9 mouse cellular contexts compared by ENCODE assay signal in genomic region chr16:5136505-5136904, GRCm38 (mm10). TPM values are rescaled to one million over a fixed set of nuclear protein-coding genes. Genes with fewer than 3 reads are reported as not detected.
A peak's percentile ranks its signal among the peaks of the same experiment; 100 is the strongest.
DNase-seq lines count a peak whose midpoint lies in the region; ATAC-seq and TF ChIP-seq lines count a peak whose summit lies in the region.
"Had no signal": no experiment of that assay in that cellular context is flagged by ENCODE, and none has a peak within 500 bp of the region (broad histone marks: within the 10 kb centered on the region; RNA-seq: fewer than 3 reads in every experiment).

No protein-coding gene starts in this region.

- TF ChIP-seq CTCF in liver, adult 2 months (IDR thresholded peaks at IDR 0.05; ENCODE audit: low read depth, low read length), result no peak

- no peaks in the 10 kb centered on the region for H3K36me3 ChIP-seq in liver, adult 2 months (ENCODE audit: control insufficient read depth, insufficient read depth, low read length)
- H3K36me3 ChIP-seq in stomach, embryonic 14.5 days (ENCODE audit: control insufficient read depth, insufficient read depth, low read length), result no peaks in the 10 kb centered on the region
- no peaks in the 10 kb centered on the region for H3K36me3 ChIP-seq in forebrain, embryonic 16.5 days (ENCODE audit: control insufficient read depth, insufficient read depth)
- no peaks in the 10 kb centered on the region for H3K36me3 ChIP-seq in forebrain, embryonic 12.5 days (replicated peaks)
- H3K36me3 ChIP-seq in midbrain, embryonic 10.5 days, result no peaks in the 10 kb centered on the region
- H3K36me3 ChIP-seq: midbrain, embryonic 12.5 days had no signal

- no peak overlapping the region for H3K4me2 ChIP-seq in stomach, embryonic 14.5 days (replicated peaks; ENCODE audit: low read depth, low read length)
- H3K4me2 ChIP-seq in forebrain, embryonic 16.5 days (ENCODE audit: low read length), result no peak overlapping the region
- no peak overlapping the region for H3K4me2 ChIP-seq in forebrain, embryonic 12.5 days
- H3K4me2 ChIP-seq: midbrain, embryonic 12.5 days had no signal

- ATAC-seq in stomach, embryonic 14.5 days (ENCODE audit: insufficient number of reproducible peaks, insufficient read depth, low FRiP score, low read depth), result peak; percentile 73
- no peak for ATAC-seq in forebrain, embryonic 16.5 days
- ATAC-seq in forebrain, embryonic 12.5 days (ENCODE audit: low FRiP score), result no peak

- no peaks in the 10 kb centered on the region for H3K27me3 ChIP-seq in liver, adult 2 months (ENCODE audit: control insufficient read depth, insufficient read depth, low read length)
- peaks cover 20% of the 10 kb centered on the region for H3K27me3 ChIP-seq in stomach, embryonic 14.5 days (ENCODE audit: control insufficient read depth, insufficient read depth, low read length)
- H3K27me3 ChIP-seq in forebrain, embryonic 16.5 days (replicated peaks; ENCODE audit: control insufficient read depth, insufficient read depth, low read length), result peaks cover 24% of the 10 kb centered on the region
- peaks cover 38% of the 10 kb centered on the region for H3K27me3 ChIP-seq in forebrain, embryonic 12.5 days
- peaks cover 45% of the 10 kb centered on the region for H3K27me3 ChIP-seq in midbrain, embryonic 10.5 days (ENCODE audit: low read depth, poor library complexity, severe bottlenecking)

- WGBS in liver, adult 2 months, result 13% methylated on average over 4 of the region's 4 CpGs
- WGBS in stomach, embryonic 14.5 days, result 21% methylated on average over 4 of the region's 4 CpGs
- 41% methylated on average over 3 of the region's 4 CpGs for WGBS in forebrain, embryonic 16.5 days
- 36% methylated on average over 4 of the region's 4 CpGs for WGBS in forebrain, embryonic 12.5 days
- 16% methylated on average over 4 of the region's 4 CpGs for WGBS in midbrain, embryonic 10.5 days

- DNase-seq in liver, adult 2 months (ENCODE audit: extremely low read depth, low read depth, low spot score), result peak; percentile 99
- no peak for DNase-seq in liver
- DNase-seq in gonadal fat pad, adult 2 months (ENCODE audit: low read depth), result peak; percentile 60
- peak; percentile 57 for DNase-seq in kidney, postnatal 10 days
- no peak for DNase-seq in midbrain, embryonic 10.5 days (ENCODE audit: low spot score)

- peak overlapping the region; percentile 80 for H3K27ac ChIP-seq in liver, adult 2 months (replicated peaks; ENCODE audit: insufficient read depth, low read depth, low read length)
- H3K27ac ChIP-seq in stomach, embryonic 14.5 days (ENCODE audit: low read length), result peak overlapping the region; percentile 88
- H3K27ac ChIP-seq in forebrain, embryonic 16.5 days (ENCODE audit: low read length), result no peak overlapping the region
- H3K27ac ChIP-seq in forebrain, embryonic 12.5 days, result no peak overlapping the region
- H3K27ac ChIP-seq in midbrain, embryonic 10.5 days (replicated peaks), result no peak overlapping the region
- H3K27ac ChIP-seq: midbrain, embryonic 12.5 days had no signal

- H3K9me3 ChIP-seq in stomach, embryonic 14.5 days (ENCODE audit: control insufficient read depth, low read depth, low read length), result no peaks in the 10 kb centered on the region
- H3K9me3 ChIP-seq in forebrain, embryonic 16.5 days (ENCODE audit: control insufficient read depth, low read length), result no peaks in the 10 kb centered on the region
- H3K9me3 ChIP-seq in forebrain, embryonic 12.5 days, result no peaks in the 10 kb centered on the region
- no peaks in the 10 kb centered on the region for H3K9me3 ChIP-seq in midbrain, embryonic 10.5 days (replicated peaks)
- H3K9me3 ChIP-seq: midbrain, embryonic 12.5 days had no signal

- 0 out of 2 replicates have a peak, but pooled peaks have one; percentile 10 for TF ChIP-seq POLR2A in liver, adult 2 months (IDR thresholded peaks at IDR 0.05; ENCODE audit: extremely low read depth, insufficient read depth, low read length)

- H3K9ac ChIP-seq in liver, adult 2 months (ENCODE audit: low read depth, low read length), result no peak overlapping the region
- H3K9ac ChIP-seq in stomach, embryonic 14.5 days (replicated peaks; ENCODE audit: low read depth, low read length), result no peak overlapping the region
- no peak overlapping the region for H3K9ac ChIP-seq in forebrain, embryonic 16.5 days (replicated peaks; ENCODE audit: low read depth, low read length)
- H3K9ac ChIP-seq in forebrain, embryonic 12.5 days, result no peak overlapping the region
- H3K9ac ChIP-seq: midbrain, embryonic 12.5 days had no signal

- peaks cover 31% of the 10 kb centered on the region for H3K4me1 ChIP-seq in liver, adult 2 months (ENCODE audit: control insufficient read depth, insufficient read depth, low read length)
- H3K4me1 ChIP-seq in stomach, embryonic 14.5 days (ENCODE audit: control insufficient read depth, insufficient read depth, low read length), result no peaks in the 10 kb centered on the region; the same call in 1 of the 2 replicates
- H3K4me1 ChIP-seq in forebrain, embryonic 16.5 days (replicated peaks; ENCODE audit: control insufficient read depth, insufficient read depth, low read length), result peaks cover 6% of the 10 kb centered on the region
- H3K4me1 ChIP-seq in forebrain, embryonic 12.5 days, result peaks cover 8% of the 10 kb centered on the region
- H3K4me1 ChIP-seq in midbrain, embryonic 10.5 days, result peaks cover 29% of the 10 kb centered on the region

- no peak overlapping the region for H3K4me3 ChIP-seq in liver, adult 2 months (ENCODE audit: insufficient read depth, low read depth, low read length)
- no peak overlapping the region for H3K4me3 ChIP-seq in stomach, embryonic 14.5 days (ENCODE audit: low read depth, low read length)
- H3K4me3 ChIP-seq in forebrain, embryonic 16.5 days (replicated peaks; ENCODE audit: low read length), result no peak overlapping the region
- H3K4me3 ChIP-seq in forebrain, embryonic 12.5 days (replicated peaks), result no peak overlapping the region
- no peak overlapping the region for H3K4me3 ChIP-seq in midbrain, embryonic 10.5 days
- H3K4me3 ChIP-seq: midbrain, embryonic 12.5 days had no signal

- no peaks in the 10 kb centered on the region for H3K79me2 ChIP-seq in liver, adult 2 months (ENCODE audit: control insufficient read depth, insufficient read depth, low read length)

RNA-seq across cellular contexts. Expression of gene Ppl, which starts 4.3 kb away (rescaled TPM):
- 9.4 and 10.2 TPM in 2 replicates for total RNA-seq in liver, adult 2 months (2014; rRNA removed)
- polyA plus RNA-seq in liver, adult 2 months (2012; rRNA removed), result 3.3 and 3.6 TPM in 2 replicates
- polyA plus RNA-seq in gonadal fat pad, adult 2 months (2012; rRNA removed), result 4.3 and 9.2 TPM in 2 replicates
- polyA plus RNA-seq in stomach, embryonic 14.5 days (2014; fragmentation: Nextera tagmentation; extraction: Ambion mirVana), result 12.7 and 15.6 TPM in 2 replicates
- polyA plus RNA-seq in forebrain, embryonic 16.5 days (2015; fragmentation: Nextera tagmentation; extraction: Ambion mirVana), result 0.06 and 0.21 TPM in 2 replicates
- 0.47 and 1.1 TPM in 2 replicates for polyA plus RNA-seq in forebrain, embryonic 12.5 days (2016; fragmentation: Nextera tagmentation; extraction: Ambion mirVana)
- polyA plus RNA-seq in midbrain, embryonic 10.5 days (2016; fragmentation: Nextera tagmentation; extraction: Ambion mirVana), result 0.68 and 0.82 TPM in 2 replicates

RNA-seq across cellular contexts. Expression of gene Sec14l5, which starts 10.4 kb away (rescaled TPM):
- total RNA-seq in liver, adult 2 months (2014; rRNA removed), result 0.09 and 0.13 TPM in 2 replicates
- 0.01 and 0.02 TPM in 2 replicates for polyA plus RNA-seq in liver, adult 2 months (2012; rRNA removed)
- polyA plus RNA-seq in gonadal fat pad, adult 2 months (2012; rRNA removed), result 0.68 and 0.74 TPM in 2 replicates
- polyA plus RNA-seq in stomach, embryonic 14.5 days (2014; fragmentation: Nextera tagmentation; extraction: Ambion mirVana), result 0.06 and 0.13 TPM in 2 replicates
- polyA plus RNA-seq in forebrain, embryonic 16.5 days (2015; fragmentation: Nextera tagmentation; extraction: Ambion mirVana), result 0.10 and 0.14 TPM in 2 replicates
- polyA plus RNA-seq in forebrain, embryonic 12.5 days (2016; fragmentation: Nextera tagmentation; extraction: Ambion mirVana), result 0.28 and 0.33 TPM in 2 replicates
- 0.14 and 0.31 TPM in 2 replicates for polyA plus RNA-seq in midbrain, embryonic 10.5 days (2016; fragmentation: Nextera tagmentation; extraction: Ambion mirVana)

Comparison
In these comparisons a context has a peak if more than half of its experiments do, and no peak if none do; other contexts are left out.
1. DNase-seq: peak in liver, adult 2 months (single experiment), gonadal fat pad, adult 2 months (single experiment) and kidney, postnatal 10 days (single experiment); none in liver (single experiment) and midbrain, embryonic 10.5 days (single experiment).
2. H3K27ac ChIP-seq: peak in liver, adult 2 months (single experiment) and stomach, embryonic 14.5 days (single experiment); none in forebrain, embryonic 16.5 days (single experiment), forebrain, embryonic 12.5 days (single experiment) and midbrain, embryonic 10.5 days (single experiment).